Mouse (Mus musculus): ENCODE results near the gene P3h3. TPM values are rescaled to one million over a fixed set of nuclear protein-coding genes. Genes with fewer than 3 reads are reported as not detected.
"Not testable (repeated sequence)": the region's sequence is repeated elsewhere in the genome, so short reads cannot be mapped to it uniquely, and the experiment has no call there.

Gene P3h3
- polyA plus RNA-seq, 1 experiment from 2014 or later, result 59.8 TPM

DNA sequence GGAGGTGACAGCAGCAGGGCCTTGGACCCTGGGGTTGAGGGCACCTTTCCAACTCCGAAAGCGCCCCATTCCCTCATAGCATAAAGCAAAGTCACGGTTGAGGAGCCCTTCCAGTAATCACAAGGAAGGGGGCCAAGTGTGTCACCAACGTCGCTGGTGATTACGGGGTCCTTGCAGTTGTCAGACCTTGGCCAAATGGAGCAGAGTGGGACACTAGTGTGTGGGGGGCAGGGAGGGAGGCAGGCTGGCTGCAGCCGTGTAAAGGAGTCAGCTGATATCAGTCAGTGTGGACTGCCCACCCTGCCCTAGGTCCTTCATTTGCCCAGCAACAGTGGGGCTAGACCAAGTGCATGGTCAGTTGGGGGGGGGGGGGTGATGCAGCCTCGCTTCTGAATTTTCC is 43.1 kb downstream of the P3h3 start:
- H3K36me3 ChIP-seq, result peaks cover 73% of the 10 kb centered on the region
- H3K9ac ChIP-seq (replicated peaks), result no peak overlapping the region

GRCm38 (mm10) chr6:124813933-124814332 is 43.6 kb downstream of the P3h3 start, which contains the start of gene Tpi1:
Gene Tpi1, minus strand, starts transcription at chr6:124814296.
- ATAC-seq (ENCODE audit: insufficient number of reproducible peaks, insufficient read depth, low FRiP score, low TSS enrichment, low read depth), result peak; percentile 80
- under 1% methylated on average over 22 of the region's 22 CpGs for WGBS
- peaks cover 40% of the 10 kb centered on the region for H3K4me1 ChIP-seq (replicated peaks)

More for the DNA sequence above, 43.1 kb downstream of the P3h3 start:
- Histone ChIP-seq H3K4me2 (peak overlapping the region; percentile 80), H3K4me3 (replicated peaks) (peak overlapping the region; percentile 68), H3K27ac (peak overlapping the region; percentile 96), H3K9me3 (no peaks in the 10 kb centered on the region), H3K27me3 (no peaks in the 10 kb centered on the region), H3K4me1 (replicated peaks) (peaks cover 36% of the 10 kb centered on the region)
- ATAC-seq (ENCODE audit: insufficient number of reproducible peaks, insufficient read depth, low FRiP score, low TSS enrichment, low read depth), result peak; percentile 32
- WGBS, result 35% methylated on average over 8 of the region's 8 CpGs

GRCm38 (mm10) chr6:124813496-124813895 is 44.1 kb downstream of the P3h3 start:
- peaks cover 43% of the 10 kb centered on the region for H3K4me1 ChIP-seq (replicated peaks)
- H3K36me3 ChIP-seq, result peaks cover 63% of the 10 kb centered on the region
- peak; percentile 38 for ATAC-seq (ENCODE audit: insufficient number of reproducible peaks, insufficient read depth, low FRiP score, low TSS enrichment, low read depth)
- under 1% methylated on average over 18 of the region's 18 CpGs for WGBS
- peak overlapping the region; percentile 89 for H3K9ac ChIP-seq (replicated peaks)
- H3K9me3 ChIP-seq, result no peaks in the 10 kb centered on the region
- H3K4me2 ChIP-seq, result peak overlapping the region; percentile 80
- peak overlapping the region; percentile 96 for H3K27ac ChIP-seq
- H3K27me3 ChIP-seq, result no peaks in the 10 kb centered on the region
- H3K4me3 ChIP-seq (replicated peaks), result peak overlapping the region; percentile 68

More at GRCm38 (mm10) chr6:124813933-124814332, 43.6 kb downstream of the P3h3 start, which contains the start of gene Tpi1:
- Histone ChIP-seq H3K4me2 (peak within 1 kb of the TSS; percentile 80), H3K4me3 (replicated peaks) (peak within 1 kb of the TSS; percentile 68), H3K9ac (replicated peaks) (peak within 1 kb of the TSS; percentile 89), H3K27me3 (no peaks in the 10 kb centered on the region), H3K27ac (peak within 1 kb of the TSS; percentile 96), H3K36me3 (peaks cover 67% of the 10 kb centered on the region), H3K9me3 (no peaks in the 10 kb centered on the region)

GRCm38 (mm10) chr6:124812848-124813247 is 44.7 kb downstream of the P3h3 start:
- H3K36me3 ChIP-seq, result peaks cover 57% of the 10 kb centered on the region
- peak overlapping the region; percentile 96 for H3K27ac ChIP-seq
- peak overlapping the region; percentile 89 for H3K9ac ChIP-seq (replicated peaks)
- peak overlapping the region; percentile 68 for H3K4me3 ChIP-seq (replicated peaks)
- no peaks in the 10 kb centered on the region for H3K9me3 ChIP-seq
- 20% methylated on average over 9 of the region's 9 CpGs for WGBS
- no peak for ATAC-seq (ENCODE audit: insufficient number of reproducible peaks, insufficient read depth, low FRiP score, low TSS enrichment, low read depth)
- H3K27me3 ChIP-seq, result no peaks in the 10 kb centered on the region
- peaks cover 50% of the 10 kb centered on the region for H3K4me1 ChIP-seq (replicated peaks)
- peak overlapping the region; percentile 80 for H3K4me2 ChIP-seq

DNA sequence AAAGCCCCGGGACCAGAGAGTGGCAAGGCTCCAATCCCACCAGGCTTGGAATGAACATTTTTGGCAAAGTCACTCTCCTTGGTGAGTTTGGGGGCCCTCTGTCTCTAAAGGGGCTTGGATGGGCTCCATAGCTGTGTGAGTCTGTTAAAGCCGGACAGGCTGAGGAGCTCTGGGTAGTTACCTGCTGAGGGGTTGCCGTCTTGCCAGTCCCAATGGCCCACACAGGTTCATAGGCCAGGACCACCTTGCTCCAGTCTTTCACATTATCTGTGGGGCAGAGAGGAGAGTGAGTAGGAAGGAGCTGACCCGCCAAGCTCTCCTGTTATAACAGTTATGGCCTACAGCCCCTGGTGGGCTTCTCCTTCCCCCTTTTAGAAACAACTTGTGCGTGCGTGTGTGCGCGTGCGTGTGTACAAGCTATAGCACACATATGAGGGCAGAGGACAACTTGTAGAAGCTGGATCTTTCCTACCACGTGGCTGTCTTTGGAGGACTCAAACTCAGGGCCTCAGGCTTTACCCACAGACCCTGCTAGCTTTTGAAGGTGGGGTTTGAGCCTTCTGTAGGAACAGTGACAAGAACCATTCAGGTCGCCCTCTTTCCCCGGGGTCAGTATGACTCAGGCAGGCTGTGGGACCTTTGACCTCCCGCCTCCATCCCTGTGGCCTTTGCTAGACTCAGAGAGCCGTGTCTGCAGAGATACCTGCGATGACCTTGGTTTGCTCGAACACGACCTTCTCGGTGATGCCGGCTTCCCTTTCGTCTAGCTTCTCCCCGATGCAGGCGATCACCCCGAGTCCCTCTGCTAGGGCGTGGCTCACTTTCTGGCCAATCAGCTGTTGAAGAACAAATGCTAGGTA is 45.6 kb downstream of the P3h3 start:
- ATAC-seq (ENCODE audit: insufficient number of reproducible peaks, insufficient read depth, low FRiP score, low TSS enrichment, low read depth), result no peak
- Histone ChIP-seq H3K27ac (no peak overlapping the region), H3K4me2 (peak overlapping the region; percentile 80), H3K27me3 (no peaks in the 10 kb centered on the region), H3K36me3 (peaks cover 47% of the 10 kb centered on the region), H3K4me3 (replicated peaks) (peak overlapping the region; percentile 68), H3K9ac (replicated peaks) (peak overlapping the region; percentile 89), H3K9me3 (no peaks in the 10 kb centered on the region), H3K4me1 (replicated peaks) (peaks cover 56% of the 10 kb centered on the region)
- WGBS, result 86% methylated on average over 24 of the region's 24 CpGs

DNA sequence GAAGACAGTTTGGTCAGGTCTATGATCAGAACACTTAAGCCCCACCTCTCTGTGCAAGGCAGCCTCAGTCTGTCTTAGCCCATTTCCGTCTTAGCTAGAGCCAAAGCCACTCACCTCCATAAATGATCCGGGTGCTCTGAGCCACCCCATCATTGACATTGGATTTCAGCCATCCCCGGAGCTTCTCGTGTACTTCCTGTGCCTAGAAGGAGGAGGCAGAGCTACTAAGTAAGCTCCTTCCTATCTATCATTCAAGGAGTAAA is 46.2 kb downstream of the P3h3 start:
- Histone ChIP-seq H3K27me3 (no peaks in the 10 kb centered on the region), H3K4me2 (no peak overlapping the region), H3K9me3 (no peaks in the 10 kb centered on the region), H3K36me3 (peaks cover 41% of the 10 kb centered on the region), H3K4me1 (replicated peaks) (peaks cover 60% of the 10 kb centered on the region), H3K9ac (replicated peaks) (no peak overlapping the region), H3K27ac (no peak overlapping the region), H3K4me3 (replicated peaks) (no peak overlapping the region)
- WGBS, result 91% methylated on average over 4 of the region's 4 CpGs
- ATAC-seq (ENCODE audit: insufficient number of reproducible peaks, insufficient read depth, low FRiP score, low TSS enrichment, low read depth), result no peak

DNA sequence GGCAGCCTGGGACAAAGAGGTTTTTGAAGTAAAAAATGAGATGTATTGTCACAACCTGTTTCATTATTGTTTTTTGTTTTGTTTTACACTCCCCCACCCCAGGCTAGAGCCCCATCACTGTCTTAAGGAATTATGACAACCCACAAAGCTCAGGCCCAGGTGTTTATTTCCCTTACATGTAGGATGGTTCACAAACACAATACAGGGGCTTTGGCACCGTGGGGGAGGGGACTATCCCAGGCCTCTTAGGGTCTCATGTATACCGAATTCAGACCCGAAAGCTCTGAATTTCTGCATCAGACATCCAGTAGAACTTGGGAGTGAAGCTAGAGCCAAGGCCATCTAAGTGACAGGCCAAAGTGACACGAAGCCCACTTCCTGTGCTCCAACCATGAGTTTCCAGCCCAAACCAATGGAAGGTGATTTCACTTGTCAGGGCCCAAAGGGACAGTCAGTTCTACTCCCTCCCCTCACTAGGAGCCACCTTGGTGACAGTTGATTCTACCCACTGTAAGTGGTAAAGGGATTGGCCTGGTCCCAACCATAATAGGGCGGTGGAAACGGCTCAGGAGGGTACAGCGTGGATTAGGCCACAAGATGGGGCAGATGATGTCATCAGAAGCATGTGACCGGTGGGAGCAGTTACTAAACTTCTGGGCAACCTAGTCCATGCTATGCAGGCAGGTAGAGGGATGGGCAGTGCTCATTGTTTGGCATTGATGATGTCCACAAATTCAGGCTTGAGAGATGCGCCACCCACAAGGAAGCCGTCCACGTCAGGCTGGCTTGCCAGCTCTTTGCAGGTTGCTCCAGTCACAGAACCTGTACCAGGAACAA is 46.8 kb downstream of the P3h3 start:
- ATAC-seq (ENCODE audit: insufficient number of reproducible peaks, insufficient read depth, low FRiP score, low TSS enrichment, low read depth); H3K27me3 ChIP-seq; H3K9me3 ChIP-seq; H3K9ac ChIP-seq (replicated peaks): not testable (repeated sequence)
- Histone ChIP-seq H3K4me3 (replicated peaks) (peak overlapping the region; percentile 60; the same call in 1 of the 2 replicates), H3K4me2 (0 out of 2 replicates have a peak overlapping the region, but pooled peaks have one; percentile 97), H3K27ac (peak overlapping the region; percentile 92; the same call in 1 of the 2 replicates), H3K36me3 (peaks cover 36% of the 10 kb centered on the region), H3K4me1 (replicated peaks) (peaks cover 64% of the 10 kb centered on the region)
- WGBS, result 87% methylated on average over 11 of the region's 11 CpGs

- Histone ChIP-seq H3K4me1 (replicated peaks) (peaks cover 65% of the 10 kb centered on the region), H3K4me2 (peak overlapping the region; percentile 97), H3K27ac (peak overlapping the region; percentile 92), H3K4me3 (replicated peaks) (peak overlapping the region; percentile 60), H3K9ac (replicated peaks) (peak overlapping the region; percentile 68), H3K27me3 (no peaks in the 10 kb centered on the region), H3K9me3 (no peaks in the 10 kb centered on the region), H3K36me3 (peaks cover 28% of the 10 kb centered on the region)
- no peak for ATAC-seq (ENCODE audit: insufficient number of reproducible peaks, insufficient read depth, low FRiP score, low TSS enrichment, low read depth)
- WGBS, result 48% methylated on average over 14 of the region's 14 CpGs
These were observed 47.6 kb downstream of the P3h3 start for GRCm38 (mm10) chr6:124809775-124810538.

DNA sequence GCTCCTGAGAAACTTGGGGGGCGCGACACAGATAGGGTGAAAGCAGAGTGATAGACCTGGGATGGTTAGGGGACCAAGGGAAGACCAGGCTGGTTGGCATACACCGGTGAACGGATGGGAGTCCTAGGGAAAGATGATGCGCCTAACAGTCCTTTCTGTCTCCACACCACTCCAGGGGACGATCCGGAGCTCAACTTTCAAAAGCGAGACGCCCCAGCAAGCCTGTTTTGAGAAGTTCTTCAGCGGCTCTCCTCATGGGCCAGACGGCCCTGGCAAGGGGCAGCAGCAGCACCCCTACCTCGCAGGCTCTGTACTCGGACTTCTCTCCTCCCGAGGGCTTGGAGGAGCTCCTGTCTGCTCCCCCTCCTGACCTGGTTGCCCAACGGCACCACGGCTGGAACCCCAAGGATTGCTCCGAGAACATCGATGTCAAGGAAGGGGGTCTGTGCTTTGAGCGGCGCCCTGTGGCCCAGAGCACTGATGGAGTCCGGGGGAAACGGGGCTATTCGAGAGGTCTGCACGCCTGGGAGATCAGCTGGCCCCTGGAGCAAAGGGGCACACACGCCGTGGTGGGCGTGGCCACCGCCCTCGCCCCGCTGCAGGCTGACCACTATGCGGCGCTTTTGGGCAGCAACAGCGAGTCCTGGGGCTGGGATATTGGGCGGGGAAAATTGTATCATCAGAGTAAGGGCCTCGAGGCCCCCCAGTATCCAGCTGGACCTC is 48.3 kb downstream of the P3h3 start:
- Histone ChIP-seq H3K27ac (peak overlapping the region; percentile 92), H3K4me1 (replicated peaks) (peaks cover 58% of the 10 kb centered on the region), H3K9me3 (no peaks in the 10 kb centered on the region), H3K4me2 (peak overlapping the region; percentile 97), H3K27me3 (no peaks in the 10 kb centered on the region), H3K4me3 (replicated peaks) (peak overlapping the region; percentile 60), H3K9ac (replicated peaks) (peak overlapping the region; percentile 68), H3K36me3 (peaks cover 27% of the 10 kb centered on the region)
- no peak for ATAC-seq (ENCODE audit: insufficient number of reproducible peaks, insufficient read depth, low FRiP score, low TSS enrichment, low read depth)
- under 1% methylated on average over 35 of the region's 35 CpGs for WGBS

GRCm38 (mm10) chr6:124808358-124809012 is 49.1 kb downstream of the P3h3 start, which contains the start of gene Spsb2:
Gene Spsb2, plus strand, starts transcription at chr6:124808661.
- peak; percentile 16 for ATAC-seq (ENCODE audit: insufficient number of reproducible peaks, insufficient read depth, low FRiP score, low TSS enrichment, low read depth)
- Histone ChIP-seq H3K27me3 (no peaks in the 10 kb centered on the region), H3K4me1 (replicated peaks) (peaks cover 58% of the 10 kb centered on the region), H3K4me2 (peak within 1 kb of the TSS; percentile 97), H3K9me3 (no peaks in the 10 kb centered on the region), H3K27ac (peak within 1 kb of the TSS; percentile 92), H3K9ac (replicated peaks) (peak within 1 kb of the TSS; percentile 68), H3K36me3 (peaks cover 27% of the 10 kb centered on the region), H3K4me3 (replicated peaks) (peak within 1 kb of the TSS; percentile 60)
- WGBS, result 4% methylated on average over 29 of the region's 29 CpGs

Data from limb, embryonic 12.5 days (tissue).